Mouse (Mus musculus) erythroblast, embryonic 14.5 days (primary cell): ENCODE measurements around the gene Cx3cl1.

Experiments
- GATA1 ChIP-seq: IDR thresholded peaks from 2 replicates; pipeline ENCODE4 v1.6.1; 2012; ENCODE audit warnings: low read length, inconsistent platforms, mixed read lengths
- TAL1 ChIP-seq: IDR thresholded peaks from 3 replicates; pipeline ENCODE4 v1.6.1; 2012; ENCODE audit warnings: low read length, inconsistent platforms, mixed read lengths

DNA sequence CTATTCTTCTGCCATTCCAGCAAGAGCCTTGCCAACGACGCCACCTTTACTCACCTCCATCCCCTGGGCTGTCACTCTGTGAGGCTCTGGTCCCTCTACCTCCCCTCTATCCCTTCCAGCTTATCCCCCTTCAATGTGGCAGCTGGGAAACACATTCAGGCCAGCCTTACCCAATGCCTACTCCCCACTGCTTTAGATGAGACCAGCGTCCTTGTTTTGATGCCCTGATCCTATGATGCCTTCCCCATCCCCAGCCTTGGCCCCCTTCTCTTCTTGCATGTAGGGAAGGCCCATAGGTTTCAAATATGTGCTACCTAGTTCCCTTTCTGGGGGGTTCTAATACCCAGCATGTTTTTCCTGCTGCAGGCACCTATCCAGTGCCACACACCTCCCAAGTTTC, 21.9 kb upstream of the Cx3cl1 start:
- TF ChIP-seq GATA1 (no peak), TAL1 (no peak)
